20 mouse cellular contexts compared by ENCODE assay signal in the genomic region with DNA sequence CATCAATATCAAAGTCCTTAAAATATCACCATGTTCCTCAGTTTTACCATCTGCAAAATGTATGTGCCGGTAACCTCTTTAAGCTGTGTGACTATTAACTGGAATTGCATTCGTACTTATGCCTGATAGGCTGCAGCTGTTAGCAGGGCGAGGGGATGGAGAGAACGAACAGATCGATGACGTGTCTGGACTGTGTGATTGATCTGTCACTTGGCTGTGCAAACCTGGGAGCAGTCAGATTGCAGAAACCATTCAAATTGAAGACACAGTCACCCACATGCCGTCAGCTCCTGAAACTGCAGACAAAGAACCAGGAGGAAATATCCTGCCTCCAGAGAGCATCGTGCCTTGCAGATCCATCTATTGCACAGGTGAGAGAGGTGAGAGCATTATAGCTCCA.
DNase-seq lines count a peak whose midpoint lies in the region; ATAC-seq and TF ChIP-seq lines count a peak whose summit lies in the region.
"Had no signal": no experiment of that assay in that cellular context is flagged by ENCODE, and none has a peak within 500 bp of the region (broad histone marks: within the 10 kb centered on the region; RNA-seq: fewer than 3 reads in every experiment).

No protein-coding gene starts in this region.

- TF ChIP-seq CTCF in midbrain, postnatal 0 days (IDR thresholded peaks at IDR 0.05), result no peak
- no peak for TF ChIP-seq CTCF in hindbrain, postnatal 0 days (IDR thresholded peaks at IDR 0.05; ENCODE audit: low read depth)
- TF ChIP-seq CTCF in lung, postnatal 0 days (IDR thresholded peaks at IDR 0.05), result no peak

- no peak for DNase-seq in midbrain, embryonic 14.5 days
- DNase-seq in midbrain, postnatal 0 days (ENCODE audit: low spot score), result no peak
- no peak for DNase-seq in hindbrain, postnatal 0 days (ENCODE audit: low spot score)
- DNase-seq in lung, postnatal 0 days (ENCODE audit: low spot score), result no peak
- DNase-seq: adrenal gland, postnatal 10 days; cerebellum, adult 11-12 months; cerebellum, adult 9-10 months; cerebellum, postnatal 25 days; gastrocnemius, postnatal 14 days; heart, adult 2 months; heart, postnatal 14 days had no signal

- no peak for TF ChIP-seq EP300 in lung, postnatal 0 days (IDR thresholded peaks at IDR 0.05)

- no peak overlapping the region for H3K4me2 ChIP-seq in forebrain, embryonic 15.5 days (replicated peaks)
- H3K4me2 ChIP-seq in forebrain, embryonic 12.5 days, result no peak overlapping the region
- no peak overlapping the region for H3K4me2 ChIP-seq in hindbrain, embryonic 16.5 days (ENCODE audit: low read length)
- H3K4me2 ChIP-seq in hindbrain, embryonic 12.5 days (replicated peaks), result no peak overlapping the region
- H3K4me2 ChIP-seq in midbrain, embryonic 14.5 days (ENCODE audit: low read length), result no peak overlapping the region
- no peak overlapping the region for H3K4me2 ChIP-seq in midbrain, postnatal 0 days (ENCODE audit: low read depth, low read length, poor library complexity, severe bottlenecking)
- no peak overlapping the region for H3K4me2 ChIP-seq in hindbrain, postnatal 0 days (ENCODE audit: low read depth, low read length)
- no peak overlapping the region for H3K4me2 ChIP-seq in lung, postnatal 0 days (replicated peaks; ENCODE audit: low read depth, low read length)
- H3K4me2 ChIP-seq: embryonic facial prominence, embryonic 12.5 days; heart, embryonic 11.5 days; heart, embryonic 15.5 days had no signal

- ATAC-seq in forebrain, embryonic 15.5 days (replicated peaks), result peak; percentile 46; the same call in 1 of the 2 replicates
- no peak for ATAC-seq in forebrain, embryonic 12.5 days (ENCODE audit: low FRiP score)
- ATAC-seq in hindbrain, embryonic 16.5 days, result peak; percentile 50; the same call in 1 of the 2 replicates
- ATAC-seq in hindbrain, embryonic 12.5 days (ENCODE audit: low FRiP score), result no peak
- ATAC-seq in midbrain, embryonic 14.5 days (ENCODE audit: low FRiP score, low TSS enrichment), result no peak
- ATAC-seq in midbrain, postnatal 0 days (ENCODE audit: low FRiP score), result no peak
- ATAC-seq in hindbrain, postnatal 0 days, result peak; percentile 40; the same call in 1 of the 2 replicates
- ATAC-seq in lung, postnatal 0 days, result no peak
- ATAC-seq: forebrain, embryonic 16.5 days; inflammation-experienced regulatory T-cells, adult 6 months had no signal

- no peaks in the 10 kb centered on the region for H3K27me3 ChIP-seq in forebrain, embryonic 15.5 days
- no peaks in the 10 kb centered on the region for H3K27me3 ChIP-seq in forebrain, embryonic 12.5 days
- H3K27me3 ChIP-seq in hindbrain, embryonic 16.5 days (replicated peaks; ENCODE audit: control insufficient read depth, insufficient read depth, low read length), result no peaks in the 10 kb centered on the region
- H3K27me3 ChIP-seq in hindbrain, embryonic 12.5 days, result no peaks in the 10 kb centered on the region
- H3K27me3 ChIP-seq in midbrain, embryonic 14.5 days (ENCODE audit: control insufficient read depth, insufficient read depth, low read length), result no peaks in the 10 kb centered on the region
- no peaks in the 10 kb centered on the region for H3K27me3 ChIP-seq in midbrain, postnatal 0 days (ENCODE audit: insufficient read depth, low read length)
- no peaks in the 10 kb centered on the region for H3K27me3 ChIP-seq in hindbrain, postnatal 0 days (ENCODE audit: insufficient read depth, low read length)
- H3K27me3 ChIP-seq in lung, postnatal 0 days (replicated peaks; ENCODE audit: insufficient read depth, low read length), result no peaks in the 10 kb centered on the region
- H3K27me3 ChIP-seq: embryonic facial prominence, embryonic 12.5 days; heart, embryonic 15.5 days had no signal

- H3K9me3 ChIP-seq in forebrain, embryonic 15.5 days, result no peaks in the 10 kb centered on the region
- no peaks in the 10 kb centered on the region for H3K9me3 ChIP-seq in forebrain, embryonic 12.5 days
- no peaks in the 10 kb centered on the region for H3K9me3 ChIP-seq in hindbrain, embryonic 16.5 days (ENCODE audit: control insufficient read depth, low read length)
- H3K9me3 ChIP-seq in hindbrain, embryonic 12.5 days (replicated peaks), result no peaks in the 10 kb centered on the region
- no peaks in the 10 kb centered on the region for H3K9me3 ChIP-seq in midbrain, embryonic 14.5 days (ENCODE audit: control insufficient read depth, low read length)
- no peaks in the 10 kb centered on the region for H3K9me3 ChIP-seq in midbrain, postnatal 0 days (ENCODE audit: low read length)
- H3K9me3 ChIP-seq in hindbrain, postnatal 0 days (ENCODE audit: low read length), result no peaks in the 10 kb centered on the region
- H3K9me3 ChIP-seq in lung, postnatal 0 days (ENCODE audit: low read length), result no peaks in the 10 kb centered on the region
- H3K9me3 ChIP-seq: embryonic facial prominence, embryonic 12.5 days; heart, embryonic 15.5 days had no signal

- no peaks in the 10 kb centered on the region for H3K36me3 ChIP-seq in forebrain, embryonic 15.5 days
- no peaks in the 10 kb centered on the region for H3K36me3 ChIP-seq in forebrain, embryonic 12.5 days (replicated peaks)
- no peaks in the 10 kb centered on the region for H3K36me3 ChIP-seq in hindbrain, embryonic 16.5 days (ENCODE audit: control insufficient read depth, insufficient read depth, low read length)
- no peaks in the 10 kb centered on the region for H3K36me3 ChIP-seq in hindbrain, embryonic 12.5 days
- H3K36me3 ChIP-seq in midbrain, embryonic 14.5 days (ENCODE audit: control insufficient read depth, insufficient read depth, low read length), result no peaks in the 10 kb centered on the region
- H3K36me3 ChIP-seq in midbrain, postnatal 0 days (ENCODE audit: insufficient read depth, low read length), result no peaks in the 10 kb centered on the region
- no peaks in the 10 kb centered on the region for H3K36me3 ChIP-seq in hindbrain, postnatal 0 days (ENCODE audit: insufficient read depth, low read length)
- no peaks in the 10 kb centered on the region for H3K36me3 ChIP-seq in lung, postnatal 0 days (ENCODE audit: insufficient read depth, low read length)
- H3K36me3 ChIP-seq: embryonic facial prominence, embryonic 12.5 days; heart, embryonic 15.5 days had no signal

- 81% methylated on average over 8 of the region's 8 CpGs for WGBS in forebrain, embryonic 15.5 days
- WGBS in forebrain, embryonic 12.5 days, result 88% methylated on average over 8 of the region's 8 CpGs
- WGBS in hindbrain, embryonic 16.5 days, result 70% methylated on average over 8 of the region's 8 CpGs
- 75% methylated on average over 8 of the region's 8 CpGs for WGBS in hindbrain, embryonic 12.5 days
- WGBS in midbrain, embryonic 14.5 days, result 84% methylated on average over 8 of the region's 8 CpGs
- 84% methylated on average over 8 of the region's 8 CpGs for WGBS in midbrain, postnatal 0 days
- WGBS in hindbrain, postnatal 0 days, result 65% methylated on average over 8 of the region's 8 CpGs
- WGBS in lung, postnatal 0 days, result 59% methylated on average over 8 of the region's 8 CpGs

- no peak overlapping the region for H3K9ac ChIP-seq in forebrain, embryonic 15.5 days (replicated peaks)
- no peak overlapping the region for H3K9ac ChIP-seq in forebrain, embryonic 12.5 days
- H3K9ac ChIP-seq in hindbrain, embryonic 16.5 days (ENCODE audit: low read depth, low read length), result no peak overlapping the region
- no peak overlapping the region for H3K9ac ChIP-seq in hindbrain, embryonic 12.5 days
- H3K9ac ChIP-seq in midbrain, embryonic 14.5 days (replicated peaks; ENCODE audit: low read length), result no peak overlapping the region
- no peak overlapping the region for H3K9ac ChIP-seq in midbrain, postnatal 0 days (replicated peaks; ENCODE audit: low read length, poor library complexity, severe bottlenecking)
- no peak overlapping the region for H3K9ac ChIP-seq in hindbrain, postnatal 0 days (replicated peaks; ENCODE audit: low read length)
- no peak overlapping the region for H3K9ac ChIP-seq in lung, postnatal 0 days (replicated peaks; ENCODE audit: low read depth)
- H3K9ac ChIP-seq: embryonic facial prominence, embryonic 12.5 days; heart, embryonic 15.5 days had no signal

- no peak overlapping the region for H3K4me3 ChIP-seq in forebrain, embryonic 15.5 days
- H3K4me3 ChIP-seq in forebrain, embryonic 12.5 days (replicated peaks), result no peak overlapping the region
- H3K4me3 ChIP-seq in hindbrain, embryonic 16.5 days (ENCODE audit: low read length), result no peak overlapping the region
- no peak overlapping the region for H3K4me3 ChIP-seq in hindbrain, embryonic 12.5 days
- H3K4me3 ChIP-seq in midbrain, embryonic 14.5 days (replicated peaks; ENCODE audit: low read depth, low read length), result no peak overlapping the region
- H3K4me3 ChIP-seq in midbrain, postnatal 0 days (ENCODE audit: low read depth, low read length), result no peak overlapping the region
- no peak overlapping the region for H3K4me3 ChIP-seq in hindbrain, postnatal 0 days (ENCODE audit: low read length)
- H3K4me3 ChIP-seq in lung, postnatal 0 days (ENCODE audit: low read depth, low read length), result no peak overlapping the region
- H3K4me3 ChIP-seq: embryonic facial prominence, embryonic 12.5 days; heart, adult 2 months; heart, embryonic 15.5 days had no signal

- H3K4me1 ChIP-seq in forebrain, embryonic 15.5 days, result peaks cover 3% of the 10 kb centered on the region; the same call in 1 of the 2 replicates
- H3K4me1 ChIP-seq in forebrain, embryonic 12.5 days, result peaks cover 10% of the 10 kb centered on the region; the same call in 1 of the 2 replicates
- peaks cover 5% of the 10 kb centered on the region; the same call in 1 of the 2 replicates for H3K4me1 ChIP-seq in hindbrain, embryonic 16.5 days (ENCODE audit: control insufficient read depth, insufficient read depth, low read depth, low read length)
- H3K4me1 ChIP-seq in hindbrain, embryonic 12.5 days, result peaks cover 7% of the 10 kb centered on the region; the same call in 1 of the 2 replicates
- H3K4me1 ChIP-seq in midbrain, embryonic 14.5 days (ENCODE audit: control insufficient read depth, insufficient read depth, low read length), result 0 out of 2 replicates have a peak, but pooled peaks cover 3% of the 10 kb centered on the region
- H3K4me1 ChIP-seq in midbrain, postnatal 0 days (ENCODE audit: insufficient read depth, low read length), result 0 out of 2 replicates have a peak, but pooled peaks cover 2% of the 10 kb centered on the region
- H3K4me1 ChIP-seq in hindbrain, postnatal 0 days (ENCODE audit: insufficient read depth, low read length), result no peaks in the 10 kb centered on the region
- H3K4me1 ChIP-seq in lung, postnatal 0 days (ENCODE audit: insufficient read depth, low read depth, low read length), result no peaks in the 10 kb centered on the region
- H3K4me1 ChIP-seq: heart, embryonic 15.5 days had no signal

- no peak overlapping the region; the same call in 1 of the 2 replicates for H3K27ac ChIP-seq in forebrain, embryonic 15.5 days (replicated peaks)
- H3K27ac ChIP-seq in forebrain, embryonic 12.5 days, result no peak overlapping the region
- H3K27ac ChIP-seq in hindbrain, embryonic 16.5 days (ENCODE audit: low read depth, low read length), result no peak overlapping the region; the same call in 1 of the 2 replicates
- no peak overlapping the region for H3K27ac ChIP-seq in hindbrain, embryonic 12.5 days
- 0 out of 2 replicates have a peak overlapping the region, but pooled peaks have one; percentile 22 for H3K27ac ChIP-seq in midbrain, embryonic 14.5 days (replicated peaks; ENCODE audit: low read depth, low read length)
- H3K27ac ChIP-seq in midbrain, postnatal 0 days (ENCODE audit: low read depth, low read length), result no peak overlapping the region
- no peak overlapping the region for H3K27ac ChIP-seq in hindbrain, postnatal 0 days
- no peak overlapping the region for H3K27ac ChIP-seq in lung, postnatal 0 days (ENCODE audit: low read length)
- H3K27ac ChIP-seq: embryonic facial prominence, embryonic 12.5 days; heart, adult 2 months; heart, embryonic 15.5 days had no signal

Comparison
In these comparisons a context has a peak if more than half of its experiments do, and no peak if none do; other contexts are left out.
1. ATAC-seq: peak in forebrain, embryonic 15.5 days (single experiment), hindbrain, embryonic 16.5 days (single experiment) and hindbrain, postnatal 0 days (single experiment); none in forebrain, embryonic 12.5 days (single experiment), hindbrain, embryonic 12.5 days (single experiment), midbrain, embryonic 14.5 days (single experiment), midbrain, postnatal 0 days (single experiment) and lung, postnatal 0 days (single experiment).